Mouse (Mus musculus): ENCODE measurements around the gene Psen2. TPM values are rescaled to one million over a fixed set of nuclear protein-coding genes. Genes with fewer than 3 reads are reported as not detected.

The Psen2 gene
- total and polyA plus RNA-seq, 3 experiments, result 23.4 to 46.1 (median 45.3) TPM

DNA sequence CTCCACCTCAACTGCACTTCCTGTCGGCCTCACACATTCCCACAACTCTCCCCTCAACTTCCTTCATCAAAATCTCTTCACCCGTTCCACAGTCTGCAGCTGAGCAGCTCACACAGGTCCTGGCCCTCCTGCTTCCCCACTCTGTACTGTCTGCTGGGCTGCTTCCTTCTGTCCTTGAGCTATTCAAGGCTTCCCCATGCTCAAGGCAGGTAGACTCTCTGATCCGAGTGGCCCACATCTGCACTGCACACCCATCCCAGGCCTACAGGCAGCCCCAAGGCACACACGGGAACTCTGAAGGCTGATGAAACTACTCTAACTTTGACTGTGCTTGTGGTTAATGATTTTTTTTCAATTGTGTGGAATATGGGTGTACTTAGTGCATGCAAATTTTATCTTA lies 70.4 kb downstream of the Psen2 start:
- dilution Hi-C loops (cut with MboI; ENCODE audit: extremely low pct_ligation_motif_present, extremely low pct_unique_long_range_greater_than_20kb, low sequenced_read_pairs) (no loop called here), in situ Hi-C loops (cut with MboI; ENCODE audit: low pct_ligation_motif_present, low pct_unique_long_range_greater_than_20kb, low sequenced_read_pairs) (no loop called here)
- Histone ChIP-seq H3K4me3 (replicated peaks in 1 of 3; ENCODE audit: low read depth in 2 of 3, low read length in 2 of 3, poor library complexity in 1 of 3) (peak overlapping the region; percentile 78 to 93 (median 85)), H3K27me3 (replicated peaks) (no peaks in the 10 kb centered on the region), H3K79me2 (replicated peaks; ENCODE audit: control insufficient read depth, extremely low read depth, insufficient read depth, poor library complexity, severe bottlenecking) (peaks cover 74% of the 10 kb centered on the region), H3K36me3 (replicated peaks in 1 of 2; ENCODE audit: control insufficient read depth in 1 of 2, insufficient read depth in 1 of 2, low read length in 1 of 2) (peaks cover 13 to 35% of the 10 kb centered on the region in 2 experiments), H3K4me2 (ENCODE audit: insufficient read depth, low read depth, poor library complexity, severe bottlenecking) (peak overlapping the region; percentile 86), H3K4me1 (ENCODE audit: control insufficient read depth in 1 of 2, insufficient read depth in 2 of 2) (peaks cover 14 to 54% of the 10 kb centered on the region in 2 experiments), H3K9ac (ENCODE audit: insufficient read depth, low read depth) (peak overlapping the region; percentile 53), H3K27ac (ENCODE audit: insufficient read depth, low read depth) (peak overlapping the region; percentile 87), H3K9me3 (replicated peaks; ENCODE audit: low read length) (peaks cover 8% of the 10 kb centered on the region)
- TF ChIP-seq ELF1 (IDR thresholded peaks at IDR 0.05; ENCODE audit: low read depth, low read length) (no peak), JUND (conservative IDR thresholded peaks at IDR 0.05; ENCODE audit: low read depth, low read length) (no peak), MEF2A (IDR thresholded peaks at IDR 0.05; ENCODE audit: borderline replicate concordance, low read depth, low read length) (no peak), RCOR1 (conservative IDR thresholded peaks at IDR 0.05; ENCODE audit: low read depth, low read length) (no peak), HCFC1 (IDR thresholded peaks at IDR 0.05; ENCODE audit: low read depth, low read length) (no peak), E2F4 (IDR thresholded peaks at IDR 0.05; ENCODE audit: insufficient replicate concordance, low read depth, low read length) (no peak), POLR2A (IDR thresholded peaks at IDR 0.05; ENCODE audit: low read depth, low read length) (no peak; the same call in 1 of the 2 replicates), ZC3H11A (IDR thresholded peaks at IDR 0.05; ENCODE audit: low read depth, low read length) (no peak), KAT2A (IDR thresholded peaks at IDR 0.05; ENCODE audit: insufficient replicate concordance, low read length) (no peak), JUN (IDR thresholded peaks at IDR 0.05; ENCODE audit: insufficient read depth, low read depth, low read length) (no peak), MYC (IDR thresholded peaks at IDR 0.05; ENCODE audit: low read depth, low read length) (0 out of 2 replicates have a peak, but pooled peaks have one; percentile 1), POLR2AphosphoS2 (IDR thresholded peaks at IDR 0.05; ENCODE audit: low read depth, low read length) (no peak), SIN3A (IDR thresholded peaks at IDR 0.05; ENCODE audit: low read length) (0 out of 2 replicates have a peak, but pooled peaks have one; percentile 23), USF1 (IDR thresholded peaks at IDR 0.05; ENCODE audit: low read depth, low read length) (no peak), UBTF (IDR thresholded peaks at IDR 0.05; ENCODE audit: low read depth, low read length) (0 out of 2 replicates have a peak, but pooled peaks have one; percentile 62), PAX5 (IDR thresholded peaks at IDR 0.05; ENCODE audit: low read length) (no peak), MXI1 (IDR thresholded peaks at IDR 0.05; ENCODE audit: low read depth, low read length) (no peak), MAX (IDR thresholded peaks at IDR 0.05; ENCODE audit: low read length) (no peak), EP300 (IDR thresholded peaks at IDR 0.05; ENCODE audit: low read length) (0 out of 2 replicates have a peak, but pooled peaks have one; percentile 4), BHLHE40 (IDR thresholded peaks at IDR 0.05; ENCODE audit: low read depth, low read length) (peak; percentile 47; the same call in 1 of the 2 replicates), ZKSCAN1 (IDR thresholded peaks at IDR 0.05; ENCODE audit: borderline replicate concordance, low read depth, low read length) (no peak), MAFK (IDR thresholded peaks at IDR 0.05; ENCODE audit: insufficient replicate concordance, low read length) (no peak), NELFE (IDR thresholded peaks at IDR 0.05; ENCODE audit: low read depth, low read length) (no peak), NRF1 (IDR thresholded peaks at IDR 0.05; ENCODE audit: low read depth, low read length) (no peak), CHD2 (IDR thresholded peaks at IDR 0.05; ENCODE audit: low read length) (no peak), IRF4 (IDR thresholded peaks at IDR 0.05; ENCODE audit: low read depth, low read length) (no peak; the same call in none of the 2 replicates), GABPA (IDR thresholded peaks at IDR 0.05; ENCODE audit: insufficient replicate concordance, low read depth, low read length) (no peak), CHD1 (IDR thresholded peaks at IDR 0.05; ENCODE audit: low read depth, low read length) (no peak), ETS1 (conservative IDR thresholded peaks at IDR 0.05; ENCODE audit: low read depth, low read length) (0 out of 2 replicates have a peak, but pooled peaks have one; percentile 4), TBP (conservative IDR thresholded peaks at IDR 0.05; ENCODE audit: low read depth, low read length) (peak; percentile 30; the same call in 1 of the 2 replicates), CTCF (conservative IDR thresholded peaks at IDR 0.05 in 1 of 2, IDR thresholded peaks at IDR 0.05 in 1 of 2; ENCODE audit: low read depth in 2 of 2, low read length in 2 of 2) (no peak), TCF12 (IDR thresholded peaks at IDR 0.05; ENCODE audit: low read depth, low read length) (peak; percentile 15; the same call in 1 of the 2 replicates), USF2 (conservative IDR thresholded peaks at IDR 0.05; ENCODE audit: low read depth, low read length) (no peak), SMC3 (IDR thresholded peaks at IDR 0.05; ENCODE audit: low read depth, low read length) (no peak), RAD21 (IDR thresholded peaks at IDR 0.05; ENCODE audit: low read depth, low read length) (no peak), ZMIZ1 (IDR thresholded peaks at IDR 0.05; ENCODE audit: low read depth, low read length) (no peak), ZNF384 (IDR thresholded peaks at IDR 0.05; ENCODE audit: low read depth, low read length) (peak; percentile 48), MAZ (IDR thresholded peaks at IDR 0.05; ENCODE audit: low read depth, low read length) (no peak)
- peak; percentile 38 for DNase-seq (ENCODE audit: extremely low read depth)

Data from CH12.LX (cell line).